9 mouse cellular contexts compared by ENCODE assay signal in the genomic region with DNA sequence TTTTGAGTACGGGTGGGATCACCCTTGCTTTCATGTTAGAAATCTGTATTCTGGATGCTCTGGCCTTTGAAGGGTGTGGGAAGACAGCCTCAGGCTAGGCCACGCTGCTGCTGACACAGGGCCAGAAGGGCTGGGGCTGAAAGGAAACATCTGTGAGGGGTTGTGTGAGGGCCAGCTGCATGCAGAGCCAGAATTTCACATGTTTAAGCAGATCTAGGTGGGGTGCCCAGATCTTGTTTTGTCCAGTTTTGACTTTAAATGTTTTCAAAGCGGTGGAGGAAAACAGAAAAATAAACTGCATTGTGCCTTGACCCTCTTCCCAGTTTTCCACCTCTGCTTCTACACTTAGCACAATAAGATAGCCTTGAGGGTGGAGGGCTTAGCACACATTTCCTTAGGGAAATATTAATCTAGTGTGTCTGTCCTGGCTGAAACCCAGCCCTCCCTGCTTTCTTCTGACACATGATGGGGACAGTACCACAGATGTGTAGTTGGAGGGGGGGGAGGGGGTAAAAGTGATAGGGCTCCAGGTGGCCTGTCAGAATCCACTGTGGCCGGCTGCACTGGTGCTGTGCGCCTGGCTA. TPM values are rescaled to one million over a fixed set of nuclear protein-coding genes. Genes with fewer than 3 reads are reported as not detected.
A peak's percentile ranks its signal among the peaks of the same experiment; 100 is the strongest.
DNase-seq lines count a peak whose midpoint lies in the region; ATAC-seq lines count a peak whose summit lies in the region.
"Had no signal": no experiment of that assay in that cellular context is flagged by ENCODE, and none has a peak within 500 bp of the region (broad histone marks: within the 10 kb centered on the region; RNA-seq: fewer than 3 reads in every experiment).

No protein-coding gene starts in this region.

- H3K4me3 ChIP-seq in heart, embryonic 14.5 days (ENCODE audit: control insufficient read depth in 1 of 2, insufficient read depth in 1 of 2, low read depth in 1 of 2, low read length in 2 of 2): no peak overlapping the region
- no peak overlapping the region for H3K4me3 ChIP-seq in kidney, embryonic 16.5 days (ENCODE audit: low read length)
- H3K4me3 ChIP-seq: limb, embryonic 12.5 days had no signal

- peak overlapping the region; percentile 21 to 56 for H3K27ac ChIP-seq in heart, embryonic 14.5 days (replicated peaks in 1 of 2; ENCODE audit: control insufficient read depth in 1 of 2, insufficient read depth in 1 of 2, low read depth in 2 of 2, low read length in 2 of 2)
- H3K27ac ChIP-seq in kidney, embryonic 16.5 days (ENCODE audit: low read length): peak overlapping the region; percentile 68
- H3K27ac ChIP-seq: limb, embryonic 12.5 days had no signal

- H3K27me3 ChIP-seq in heart, embryonic 14.5 days (ENCODE audit: control insufficient read depth, insufficient read depth, low read length): no peaks in the 10 kb centered on the region
- no peaks in the 10 kb centered on the region for H3K27me3 ChIP-seq in kidney, embryonic 16.5 days (ENCODE audit: insufficient read depth, low read length)
- H3K27me3 ChIP-seq: limb, embryonic 12.5 days had no signal

- DNase-seq in right cerebral cortex, adult 18-20 months: peak; percentile 7
- DNase-seq in right cerebral cortex, postnatal 14 days: no peak
- peak; percentile 60 for DNase-seq in ovary, postnatal 14 days (ENCODE audit: low spot score)
- DNase-seq in thymus, postnatal 36 days: no peak
- DNase-seq in frontal cortex, postnatal 36 days (ENCODE audit: low spot score in 2 of 2): no peak

- H3K4me2 ChIP-seq in heart, embryonic 14.5 days (ENCODE audit: low read length): no peak overlapping the region
- H3K4me2 ChIP-seq in kidney, embryonic 16.5 days (replicated peaks; ENCODE audit: low read depth, low read length): no peak overlapping the region
- H3K4me2 ChIP-seq: limb, embryonic 12.5 days had no signal

- peaks cover 57% of the 10 kb centered on the region for H3K36me3 ChIP-seq in heart, embryonic 14.5 days (ENCODE audit: control insufficient read depth, insufficient read depth, low read length)
- peaks cover 68% of the 10 kb centered on the region for H3K36me3 ChIP-seq in kidney, embryonic 16.5 days (ENCODE audit: insufficient read depth, low read length)

- H3K4me1 ChIP-seq in heart, embryonic 14.5 days (ENCODE audit: control insufficient read depth in 2 of 2, insufficient read depth in 2 of 2, low read length in 2 of 2): peaks cover 0 to 9% of the 10 kb centered on the region in 2 experiments; a peak in 1 of 4 replicates
- H3K4me1 ChIP-seq in kidney, embryonic 16.5 days (ENCODE audit: insufficient read depth, low read length): peaks cover 7% of the 10 kb centered on the region

- no peaks in the 10 kb centered on the region for H3K9me3 ChIP-seq in heart, embryonic 14.5 days (ENCODE audit: control insufficient read depth, low read length)
- H3K9me3 ChIP-seq in kidney, embryonic 16.5 days (ENCODE audit: low read length): peaks cover 9% of the 10 kb centered on the region; the same call in 1 of the 2 replicates

- peak; percentile 72 for ATAC-seq in heart, embryonic 14.5 days (ENCODE audit: insufficient number of reproducible peaks, insufficient read depth, low FRiP score, low read depth)
- peak; percentile 87 for ATAC-seq in kidney, embryonic 16.5 days (ENCODE audit: low FRiP score, low TSS enrichment)
- no peak for ATAC-seq in erythroid progenitor cell, adult 5-6 weeks (replicated peaks; ENCODE audit: low FRiP score, poor library complexity, severe bottlenecking)

- no peak overlapping the region for H3K9ac ChIP-seq in heart, embryonic 14.5 days (ENCODE audit: low read length)
- H3K9ac ChIP-seq in kidney, embryonic 16.5 days (replicated peaks; ENCODE audit: low read length): no peak overlapping the region
- H3K9ac ChIP-seq: limb, embryonic 12.5 days had no signal

- WGBS in heart, embryonic 14.5 days: 63% methylated on average over 5 of the region's 5 CpGs
- 54% methylated on average over 5 of the region's 5 CpGs for WGBS in kidney, embryonic 16.5 days

RNA-seq across cellular contexts. Expression of a gene that starts 11.8 kb away (rescaled TPM):
- not detected in 2 replicates for polyA plus RNA-seq in heart, embryonic 14.5 days (2014; fragmentation: Nextera tagmentation; extraction: Ambion mirVana)
- 0.70 and 0.77 TPM in 2 replicates for polyA plus RNA-seq in kidney, embryonic 16.5 days (2015; fragmentation: Nextera tagmentation; extraction: Ambion mirVana)
- total RNA-seq in erythroid progenitor cell, adult 5-6 weeks (2015; ENCODE audit: low replicate concordance): not detected in 2 replicates
- not detected in 2 replicates for total RNA-seq in erythroid progenitor cell, adult 5-6 weeks (2017; ENCODE audit: low replicate concordance)
- polyA plus RNA-seq: limb, embryonic 12.5 days had no signal

RNA-seq across cellular contexts. Expression of a gene that starts 26.0 kb away (rescaled TPM):
- polyA plus RNA-seq in heart, embryonic 14.5 days (2014; fragmentation: Nextera tagmentation; extraction: Ambion mirVana): 68.0 and 72.9 TPM in 2 replicates
- polyA plus RNA-seq in kidney, embryonic 16.5 days (2015; fragmentation: Nextera tagmentation; extraction: Ambion mirVana): 133 and 137 TPM in 2 replicates
- total RNA-seq in erythroid progenitor cell, adult 5-6 weeks (2015; ENCODE audit: low replicate concordance): 14.3 and 21.6 TPM in 2 replicates
- total RNA-seq in erythroid progenitor cell, adult 5-6 weeks (2017; ENCODE audit: low replicate concordance): 6.6 and 26.4 TPM in 2 replicates

RNA-seq across cellular contexts. Expression of a gene that starts 26.0 kb away (rescaled TPM):
- 36.5 and 36.9 TPM in 2 replicates for polyA plus RNA-seq in heart, embryonic 14.5 days (2014; fragmentation: Nextera tagmentation; extraction: Ambion mirVana)
- polyA plus RNA-seq in kidney, embryonic 16.5 days (2015; fragmentation: Nextera tagmentation; extraction: Ambion mirVana): 69.8 and 73.4 TPM in 2 replicates
- total RNA-seq in erythroid progenitor cell, adult 5-6 weeks (2015; ENCODE audit: low replicate concordance): 20.5 and 26.3 TPM in 2 replicates
- 11.3 and 14.4 TPM in 2 replicates for total RNA-seq in erythroid progenitor cell, adult 5-6 weeks (2017; ENCODE audit: low replicate concordance)

Comparison
In these comparisons a context has a peak if more than half of its experiments do, and no peak if none do; other contexts are left out.
1. DNase-seq: peak in right cerebral cortex, adult 18-20 months (single experiment) and ovary, postnatal 14 days (single experiment); none in right cerebral cortex, postnatal 14 days (single experiment), thymus, postnatal 36 days (0 of 2) and frontal cortex, postnatal 36 days (0 of 2).